Mouse (Mus musculus): ENCODE measurements around the gene Rims3. TPM values are rescaled to one million over a fixed set of nuclear protein-coding genes. Genes with fewer than 3 reads are reported as not detected.

Gene Rims3
- polyA plus RNA-seq, 1 experiment from 2014 or later, result 0.66 TPM

GRCm38 (mm10) chr4:120819296-120819695 is 35.3 kb upstream of the Rims3 start:
- 45% methylated on average over 1 of the region's 1 CpGs for WGBS
- H3K27ac ChIP-seq (ENCODE audit: low read depth, low read length), result no peak overlapping the region
- no peak overlapping the region for H3K9ac ChIP-seq (ENCODE audit: low read depth, low read length)
- H3K36me3 ChIP-seq (ENCODE audit: control insufficient read depth, insufficient read depth, low read length), result no peaks in the 10 kb centered on the region; the same call in 1 of the 2 replicates
- H3K4me2 ChIP-seq, result no peak overlapping the region
- peaks cover 29% of the 10 kb centered on the region for H3K4me1 ChIP-seq (replicated peaks; ENCODE audit: control insufficient read depth, insufficient read depth, low read length)
- H3K9me3 ChIP-seq (ENCODE audit: control insufficient read depth, low read length), result no peaks in the 10 kb centered on the region
- no peak for ATAC-seq (replicated peaks; ENCODE audit: low FRiP score)
- DNase-seq (ENCODE audit: low spot score), result no peak
- H3K27me3 ChIP-seq (replicated peaks; ENCODE audit: control insufficient read depth, insufficient read depth, low read length), result no peaks in the 10 kb centered on the region
- no peak overlapping the region for H3K4me3 ChIP-seq (ENCODE audit: low read depth, low read length)

- 82% methylated on average over 2 of the region's 2 CpGs for WGBS
- Histone ChIP-seq H3K4me2 (no peak overlapping the region), H3K27ac (ENCODE audit: low read depth, low read length) (no peak overlapping the region), H3K27me3 (replicated peaks; ENCODE audit: control insufficient read depth, insufficient read depth, low read length) (no peaks in the 10 kb centered on the region), H3K4me3 (ENCODE audit: low read depth, low read length) (no peak overlapping the region), H3K4me1 (replicated peaks; ENCODE audit: control insufficient read depth, insufficient read depth, low read length) (peaks cover 32% of the 10 kb centered on the region), H3K36me3 (ENCODE audit: control insufficient read depth, insufficient read depth, low read length) (no peaks in the 10 kb centered on the region; the same call in 1 of the 2 replicates), H3K9ac (ENCODE audit: low read depth, low read length) (no peak overlapping the region), H3K9me3 (ENCODE audit: control insufficient read depth, low read length) (no peaks in the 10 kb centered on the region)
- ATAC-seq (replicated peaks; ENCODE audit: low FRiP score), result no peak
- no peak for DNase-seq (ENCODE audit: low spot score)
Measured at GRCm38 (mm10) chr4:120819871-120820270, 34.7 kb upstream of the Rims3 start.

- Histone ChIP-seq H3K4me1 (replicated peaks; ENCODE audit: control insufficient read depth, insufficient read depth, low read length) (peaks cover 20% of the 10 kb centered on the region), H3K4me3 (ENCODE audit: low read depth, low read length) (no peak overlapping the region), H3K36me3 (ENCODE audit: control insufficient read depth, insufficient read depth, low read length) (no peaks in the 10 kb centered on the region; the same call in 1 of the 2 replicates), H3K27ac (ENCODE audit: low read depth, low read length) (no peak overlapping the region), H3K4me2 (no peak overlapping the region), H3K27me3 (replicated peaks; ENCODE audit: control insufficient read depth, insufficient read depth, low read length) (no peaks in the 10 kb centered on the region), H3K9ac (ENCODE audit: low read depth, low read length) (no peak overlapping the region), H3K9me3 (ENCODE audit: control insufficient read depth, low read length) (no peaks in the 10 kb centered on the region)
- no peak for ATAC-seq (replicated peaks; ENCODE audit: low FRiP score)
- no peak for DNase-seq (ENCODE audit: low spot score)
- 86% methylated on average over 2 of the region's 2 CpGs for WGBS
Measured at GRCm38 (mm10) chr4:120822191-120822911, 32.3 kb upstream of the Rims3 start.

GRCm38 (mm10) chr4:120825100-120825553 is 29.5 kb upstream of the Rims3 start:
- WGBS, result 1% methylated on average over 48 of the region's 53 CpGs
- DNase-seq (ENCODE audit: low spot score) (peak; percentile 91), ATAC-seq (replicated peaks; ENCODE audit: low FRiP score) (peak; percentile 94)

GRCm38 (mm10) chr4:120825577-120826326 is 28.9 kb upstream of the Rims3 start:
- Histone ChIP-seq H3K4me3 (ENCODE audit: low read depth, low read length) (peak overlapping the region; percentile 69), H3K9ac (ENCODE audit: low read depth, low read length) (peak overlapping the region; percentile 95), H3K9me3 (ENCODE audit: control insufficient read depth, low read length) (no peaks in the 10 kb centered on the region), H3K4me2 (peak overlapping the region; percentile 93), H3K27ac (ENCODE audit: low read depth, low read length) (peak overlapping the region; percentile 98), H3K36me3 (ENCODE audit: control insufficient read depth, insufficient read depth, low read length) (no peaks in the 10 kb centered on the region; the same call in 1 of the 2 replicates), H3K4me1 (replicated peaks; ENCODE audit: control insufficient read depth, insufficient read depth, low read length) (peaks cover 12% of the 10 kb centered on the region), H3K27me3 (replicated peaks; ENCODE audit: control insufficient read depth, insufficient read depth, low read length) (no peaks in the 10 kb centered on the region)
- ATAC-seq (replicated peaks; ENCODE audit: low FRiP score), result peak; percentile 96
- peak; percentile 98 for DNase-seq (ENCODE audit: low spot score)
- WGBS, result under 1% methylated on average over 51 of the region's 55 CpGs

More at GRCm38 (mm10) chr4:120825100-120825553, 29.5 kb upstream of the Rims3 start:
- Histone ChIP-seq H3K27me3 (replicated peaks; ENCODE audit: control insufficient read depth, insufficient read depth, low read length) (no peaks in the 10 kb centered on the region), H3K9ac (ENCODE audit: low read depth, low read length) (peak overlapping the region; percentile 95), H3K36me3 (ENCODE audit: control insufficient read depth, insufficient read depth, low read length) (no peaks in the 10 kb centered on the region; the same call in 1 of the 2 replicates), H3K4me2 (peak overlapping the region; percentile 93), H3K4me3 (ENCODE audit: low read depth, low read length) (peak overlapping the region; percentile 69), H3K27ac (ENCODE audit: low read depth, low read length) (peak overlapping the region; percentile 98), H3K4me1 (replicated peaks; ENCODE audit: control insufficient read depth, insufficient read depth, low read length) (peaks cover 12% of the 10 kb centered on the region), H3K9me3 (ENCODE audit: control insufficient read depth, low read length) (no peaks in the 10 kb centered on the region)

GRCm38 (mm10) chr4:120826418-120826817 is 28.2 kb upstream of the Rims3 start:
- H3K9ac ChIP-seq (ENCODE audit: low read depth, low read length), result no peak overlapping the region; the same call in 1 of the 2 replicates
- H3K4me1 ChIP-seq (replicated peaks; ENCODE audit: control insufficient read depth, insufficient read depth, low read length), result peaks cover 12% of the 10 kb centered on the region
- H3K4me3 ChIP-seq (ENCODE audit: low read depth, low read length), result no peak overlapping the region; the same call in 1 of the 2 replicates
- H3K27ac ChIP-seq (ENCODE audit: low read depth, low read length), result peak overlapping the region; percentile 98; the same call in 1 of the 2 replicates
- DNase-seq (ENCODE audit: low spot score) (no peak), ATAC-seq (replicated peaks; ENCODE audit: low FRiP score) (no peak)
- WGBS, result 90% methylated on average over 6 of the region's 6 CpGs
- H3K36me3 ChIP-seq (ENCODE audit: control insufficient read depth, insufficient read depth, low read length), result no peaks in the 10 kb centered on the region; the same call in 1 of the 2 replicates
- H3K27me3 ChIP-seq (replicated peaks; ENCODE audit: control insufficient read depth, insufficient read depth, low read length), result no peaks in the 10 kb centered on the region
- no peaks in the 10 kb centered on the region for H3K9me3 ChIP-seq (ENCODE audit: control insufficient read depth, low read length)
- peak overlapping the region; percentile 93 for H3K4me2 ChIP-seq

- Histone ChIP-seq H3K9me3 (ENCODE audit: control insufficient read depth, low read length) (no peaks in the 10 kb centered on the region), H3K4me2 (no peak overlapping the region), H3K9ac (ENCODE audit: low read depth, low read length) (no peak overlapping the region), H3K4me1 (replicated peaks; ENCODE audit: control insufficient read depth, insufficient read depth, low read length) (no peaks in the 10 kb centered on the region), H3K27me3 (replicated peaks; ENCODE audit: control insufficient read depth, insufficient read depth, low read length) (no peaks in the 10 kb centered on the region), H3K27ac (ENCODE audit: low read depth, low read length) (no peak overlapping the region), H3K36me3 (ENCODE audit: control insufficient read depth, insufficient read depth, low read length) (no peaks in the 10 kb centered on the region), H3K4me3 (ENCODE audit: low read depth, low read length) (no peak overlapping the region)
- ATAC-seq (replicated peaks; ENCODE audit: low FRiP score) (no peak), DNase-seq (ENCODE audit: low spot score) (no peak)
- WGBS, result 63% methylated on average over 5 of the region's 5 CpGs
Measured at GRCm38 (mm10) chr4:120830767-120831166, 23.8 kb upstream of the Rims3 start.

- H3K4me1 ChIP-seq (replicated peaks; ENCODE audit: control insufficient read depth, insufficient read depth, low read length), result no peaks in the 10 kb centered on the region
- WGBS, result 82% methylated on average over 4 of the region's 4 CpGs
- no peak within 1 kb of the TSS for H3K9ac ChIP-seq (ENCODE audit: low read depth, low read length)
- no peaks in the 10 kb centered on the region for H3K36me3 ChIP-seq (ENCODE audit: control insufficient read depth, insufficient read depth, low read length)
- no peaks in the 10 kb centered on the region for H3K27me3 ChIP-seq (replicated peaks; ENCODE audit: control insufficient read depth, insufficient read depth, low read length)
- H3K4me3 ChIP-seq (ENCODE audit: low read depth, low read length), result no peak within 1 kb of the TSS
- ATAC-seq (replicated peaks; ENCODE audit: low FRiP score) (no peak), DNase-seq (ENCODE audit: low spot score) (no peak)
- H3K4me2 ChIP-seq, result no peak within 1 kb of the TSS
- no peak within 1 kb of the TSS for H3K27ac ChIP-seq (ENCODE audit: low read depth, low read length)
- H3K9me3 ChIP-seq (ENCODE audit: control insufficient read depth, low read length), result no peaks in the 10 kb centered on the region
Measured at GRCm38 (mm10) chr4:120831472-120831871, 23.1 kb upstream of the Rims3 start, which contains the start of gene Nfyc. Nfyc (minus strand) TSS chr4:120831572.

Measured in liver, embryonic 11.5 days (tissue).